Mouse (Mus musculus) naive thymus-derived CD4-positive, alpha-beta T cell, adult 2 months (primary cell): ENCODE data around the gene Mettl8.

Experiments
- DNase-seq: peaks from one replicate; pipeline ENCODE4 v3.0.0-alpha.2; 2011; ENCODE audit warnings: low read depth

The Mettl8 gene

DNA sequence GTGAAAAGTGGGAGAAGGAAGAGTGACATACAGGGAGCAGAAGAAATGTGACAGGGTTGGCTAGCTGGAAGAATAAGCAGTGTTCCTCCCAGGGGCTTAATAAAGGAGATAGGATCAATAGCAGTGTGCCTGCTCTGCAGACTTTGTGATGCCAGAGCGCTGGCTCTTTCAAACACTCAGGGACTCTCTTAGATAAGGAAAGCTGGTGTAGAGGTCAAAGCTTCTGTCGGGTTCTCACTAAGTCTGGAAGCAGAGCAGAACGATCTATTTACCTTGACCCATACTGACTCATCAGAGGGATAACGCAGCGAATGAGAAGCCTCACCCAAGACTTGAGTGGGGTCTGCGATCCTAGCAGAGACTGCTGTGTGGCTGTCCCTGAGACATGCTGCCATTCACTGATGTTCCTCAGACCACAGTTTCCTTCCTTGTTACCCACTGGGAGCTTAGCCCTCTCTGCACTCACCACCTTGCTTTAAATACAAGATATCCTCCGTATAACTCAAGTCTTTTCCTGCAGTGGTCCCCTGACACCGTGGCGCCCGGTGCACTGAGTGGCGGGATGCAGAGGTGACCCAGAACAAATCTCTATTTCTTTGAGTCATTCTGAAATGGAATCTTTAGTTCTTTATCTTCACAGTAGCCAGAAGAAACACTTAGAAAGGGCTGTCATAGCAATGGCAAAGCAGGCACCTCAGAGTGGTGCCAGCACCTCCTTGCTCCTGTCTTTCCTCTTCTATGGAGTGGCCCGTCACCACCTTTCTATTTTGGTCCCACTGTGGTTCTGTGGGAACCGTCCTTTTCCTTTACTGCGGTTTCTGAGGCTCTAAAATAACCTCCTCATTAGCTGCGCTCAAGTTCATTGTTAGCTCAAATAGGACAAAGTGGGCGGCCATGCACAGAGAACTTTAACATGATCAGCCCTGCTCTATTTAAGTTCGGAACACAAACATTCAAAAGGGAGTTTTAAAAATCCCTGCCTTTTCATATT lies 65.9 kb downstream of the Mettl8 start:
- DNase-seq, result no peak

DNA sequence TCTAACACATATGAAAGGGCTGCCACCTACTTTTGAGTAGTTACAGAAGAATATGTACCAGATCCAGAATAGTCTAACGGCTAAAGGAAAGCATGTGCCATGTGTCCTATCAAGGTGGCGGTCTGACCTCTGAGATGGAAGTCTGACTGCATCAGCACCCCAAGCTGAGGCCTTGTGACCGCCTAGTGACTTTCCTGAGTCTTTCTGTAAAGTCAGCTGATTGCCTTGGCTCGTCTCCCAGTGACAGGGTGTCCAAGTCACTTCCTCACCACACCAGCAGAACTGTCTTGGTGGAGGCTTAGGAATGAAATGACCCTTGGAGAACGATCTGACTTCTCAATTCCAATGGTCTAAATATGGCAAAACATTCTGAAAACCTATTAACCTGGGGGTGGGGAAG lies 77.1 kb downstream of the Mettl8 start:
- no peak for DNase-seq

DNA sequence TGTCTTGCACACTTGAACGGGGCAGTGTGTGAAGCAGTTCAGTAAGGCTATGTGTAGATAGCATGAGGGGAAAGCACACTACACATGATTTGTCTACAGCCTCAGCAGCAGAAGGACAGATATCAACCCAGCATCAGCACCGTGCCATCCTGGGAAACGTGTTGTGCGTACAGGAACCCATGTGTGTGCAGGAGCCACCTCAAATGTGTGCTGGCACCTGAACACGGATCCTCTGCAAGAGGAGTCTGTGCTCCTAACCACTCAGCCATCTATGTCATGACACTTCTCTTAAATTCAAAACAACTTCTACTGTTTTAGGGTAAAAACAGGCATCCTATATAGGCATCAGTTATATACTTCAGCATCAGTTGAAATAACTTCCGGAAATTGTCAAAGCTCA lies 80.6 kb downstream of the Mettl8 start:
- DNase-seq, result no peak

DNA sequence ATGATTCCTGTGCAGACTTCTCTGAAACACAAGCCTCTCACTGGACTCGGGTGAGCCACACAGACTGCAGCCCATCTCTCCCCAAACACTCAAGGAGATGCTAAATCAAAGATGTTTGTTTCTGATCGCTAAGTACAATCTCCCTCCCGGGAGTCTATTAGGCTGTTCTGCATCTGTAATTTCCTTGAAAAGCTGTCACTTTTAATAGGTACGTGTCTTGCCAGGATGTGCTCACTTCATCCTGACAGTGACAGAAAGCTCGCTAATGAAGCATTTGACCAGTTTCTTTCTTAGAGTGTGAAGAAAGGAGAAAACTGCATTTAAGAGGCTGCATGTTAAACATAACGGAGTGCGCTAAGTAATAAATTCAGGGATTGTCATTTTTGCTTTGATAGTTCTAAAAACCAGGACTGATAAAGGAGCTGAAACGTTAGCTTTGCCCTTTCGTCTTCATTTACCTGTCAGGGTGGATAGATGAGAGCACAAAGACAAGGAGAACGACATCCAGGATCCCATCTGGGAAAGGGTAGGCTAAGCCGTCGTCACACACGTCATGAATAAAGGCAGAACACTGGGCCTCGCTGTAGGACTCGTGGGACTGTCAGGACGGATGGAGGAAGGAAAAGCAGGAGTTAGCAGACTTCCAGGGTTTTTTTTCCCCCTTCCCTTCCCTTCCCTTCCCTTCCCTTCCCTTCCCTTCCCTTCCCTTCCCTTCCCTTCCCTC lies 82.4 kb downstream of the Mettl8 start:
- no peak for DNase-seq

DNA sequence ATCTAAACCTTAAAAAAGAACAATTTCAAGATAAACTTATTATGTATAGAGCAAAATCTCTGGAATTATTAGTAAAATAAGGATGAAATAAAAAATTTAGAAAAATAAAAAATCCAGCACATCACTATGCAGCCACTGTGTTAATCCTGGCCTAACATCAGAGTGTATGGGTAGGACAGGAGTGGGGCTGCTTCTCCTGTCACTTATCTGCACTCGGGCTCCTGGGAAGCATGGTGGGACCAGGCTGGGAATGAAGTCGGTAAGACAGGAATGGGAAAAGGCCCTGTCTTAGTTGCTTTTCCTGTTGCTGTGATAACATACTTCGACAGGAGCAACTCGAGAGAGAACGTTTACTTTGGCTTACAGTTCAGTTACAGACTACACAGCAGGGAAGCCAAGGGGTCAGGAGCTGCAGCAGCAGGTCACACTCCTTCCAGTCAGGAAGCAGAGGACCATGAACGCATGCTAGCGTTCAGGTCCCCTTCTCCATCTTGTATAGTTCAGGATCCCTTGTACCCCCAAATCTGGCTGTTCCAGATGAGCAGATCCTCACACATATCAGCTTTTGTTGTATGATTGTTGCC lies 85.1 kb downstream of the Mettl8 start:
- no peak for DNase-seq

DNA sequence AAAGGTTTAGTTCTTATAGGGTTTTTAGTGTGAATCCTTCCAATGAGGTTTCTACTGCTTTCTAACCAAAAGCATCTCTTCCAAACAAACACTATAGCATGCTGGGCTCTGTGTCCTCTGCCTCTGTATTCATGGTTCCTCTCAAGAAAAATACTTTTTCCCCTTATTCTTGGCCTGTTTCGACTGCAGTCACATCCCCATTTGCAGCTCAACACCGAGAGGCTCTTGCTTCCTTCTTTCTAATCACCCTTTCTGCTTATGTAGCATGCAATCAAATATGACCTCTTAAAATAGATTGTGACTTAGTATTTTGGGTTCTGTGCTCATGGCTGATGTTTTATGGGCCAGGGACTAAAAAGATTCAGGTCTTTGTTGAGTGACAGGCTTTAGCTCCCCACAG lies 87.1 kb downstream of the Mettl8 start:
- no peak for DNase-seq

DNA sequence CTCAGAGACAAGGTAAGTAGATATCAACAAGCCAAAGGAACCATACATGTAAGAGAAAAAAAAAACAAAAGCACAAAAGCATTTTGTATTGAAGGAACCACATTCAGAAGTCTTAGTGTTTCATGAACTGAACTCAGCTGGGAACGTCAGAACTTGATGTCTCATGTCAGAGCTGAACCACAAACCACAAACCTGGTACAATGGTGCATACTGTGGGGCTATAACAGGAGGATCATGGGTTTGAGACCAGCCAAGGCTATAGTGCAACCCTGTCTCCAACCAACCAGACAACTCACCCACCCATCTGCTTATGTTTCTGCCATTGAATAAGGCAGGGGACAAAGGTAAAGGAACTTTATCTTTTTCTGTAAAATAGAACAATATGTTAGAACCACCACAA lies 88.2 kb downstream of the Mettl8 start:
- no peak for DNase-seq

DNA sequence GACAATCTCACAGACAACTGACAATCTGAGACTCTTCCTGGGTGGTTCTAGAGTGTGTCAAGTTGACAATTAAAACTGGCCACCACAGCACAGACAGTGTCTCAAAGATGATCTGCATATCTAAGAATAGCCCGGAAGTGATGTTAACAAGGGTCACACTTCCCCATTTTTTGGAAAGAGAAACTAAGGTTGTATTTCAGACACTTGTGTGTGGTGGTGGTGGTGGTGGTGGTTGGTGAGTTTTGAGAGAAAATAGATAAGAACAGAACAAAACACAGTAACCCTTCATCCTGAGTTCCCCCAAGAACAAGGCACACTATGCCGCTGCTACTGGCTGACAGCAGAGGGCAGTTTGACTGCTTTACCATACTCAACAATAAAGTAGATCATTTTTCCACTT lies 90.6 kb downstream of the Mettl8 start:
- DNase-seq, result no peak

DNA sequence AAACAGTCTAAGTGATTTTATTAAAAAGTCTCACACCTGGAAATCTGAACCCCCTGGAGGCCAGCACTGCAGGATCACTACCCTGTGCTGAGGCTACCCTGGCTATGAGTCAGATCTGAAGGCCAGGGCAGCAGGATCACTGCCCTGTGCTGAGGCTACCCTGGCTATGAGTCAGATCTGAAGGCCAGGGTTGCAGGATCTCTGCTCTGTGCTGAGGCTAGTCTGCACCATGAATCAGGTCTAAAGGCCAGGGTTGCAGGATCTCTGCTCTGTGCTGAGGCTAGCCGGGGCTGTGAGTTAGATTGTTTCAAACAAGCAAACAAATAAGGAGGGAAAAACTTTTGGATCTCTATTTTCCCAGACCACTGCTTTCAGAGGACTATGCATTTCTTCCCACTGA lies 92.5 kb downstream of the Mettl8 start:
- DNase-seq, result no peak

DNA sequence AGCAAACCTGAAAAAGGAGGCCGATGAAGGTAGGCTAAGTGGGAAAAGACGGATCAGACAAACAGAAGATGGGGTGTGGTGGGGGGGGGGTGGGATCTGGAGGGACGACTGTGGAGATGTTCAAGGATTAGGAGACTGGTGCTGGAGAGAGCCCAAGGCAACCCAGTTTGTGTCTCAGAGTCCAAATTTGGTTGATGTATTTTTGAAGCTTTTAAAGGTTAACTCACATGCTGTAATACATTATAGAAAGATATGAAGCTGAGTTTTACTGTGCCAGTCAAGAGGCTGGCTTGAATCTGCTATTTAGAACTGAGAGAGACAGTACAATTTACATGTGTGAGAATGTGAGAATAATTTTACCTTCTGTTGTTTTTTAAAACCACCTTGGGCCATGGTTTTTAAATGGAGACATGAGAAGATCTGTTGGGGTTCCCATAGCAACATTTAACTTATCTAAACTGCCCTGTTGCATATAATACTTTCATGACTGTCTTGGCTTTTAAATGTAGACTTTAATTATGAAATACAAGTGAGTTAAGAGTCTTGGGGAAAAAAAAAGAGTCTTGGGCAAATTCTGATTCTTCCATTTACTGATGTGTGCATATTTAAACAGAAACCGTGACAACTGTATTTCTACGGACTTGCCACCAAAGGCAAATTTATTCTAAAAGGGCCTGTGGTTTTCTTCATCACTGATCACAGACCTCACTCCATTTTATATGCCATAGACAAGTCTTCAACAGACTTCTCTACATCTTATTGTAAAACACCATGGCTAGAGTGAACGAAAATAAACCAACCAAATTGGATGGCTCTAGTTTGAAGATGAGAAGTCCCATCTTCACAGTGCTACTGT lies 94.1 kb downstream of the Mettl8 start:
- no peak for DNase-seq

DNA sequence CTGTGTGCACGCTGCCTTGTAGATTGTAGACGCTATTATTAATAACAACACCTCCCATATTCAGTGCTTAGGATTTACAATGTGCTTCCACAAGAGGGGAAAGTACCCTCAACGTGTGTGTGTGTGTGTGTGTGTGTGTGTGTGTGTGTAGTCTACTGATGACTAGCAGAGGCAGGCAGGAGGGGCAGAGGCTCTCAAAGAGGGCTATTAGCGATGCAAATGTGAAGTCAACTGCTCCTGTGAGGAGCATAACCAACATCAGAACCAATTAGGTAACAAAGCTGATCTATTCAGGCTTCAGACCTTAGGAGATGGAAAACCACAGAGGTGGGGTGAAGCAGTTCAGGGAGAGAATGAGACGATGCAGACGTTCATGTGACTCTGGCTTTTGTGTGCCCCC lies 95.3 kb downstream of the Mettl8 start:
- no peak for DNase-seq

DNA sequence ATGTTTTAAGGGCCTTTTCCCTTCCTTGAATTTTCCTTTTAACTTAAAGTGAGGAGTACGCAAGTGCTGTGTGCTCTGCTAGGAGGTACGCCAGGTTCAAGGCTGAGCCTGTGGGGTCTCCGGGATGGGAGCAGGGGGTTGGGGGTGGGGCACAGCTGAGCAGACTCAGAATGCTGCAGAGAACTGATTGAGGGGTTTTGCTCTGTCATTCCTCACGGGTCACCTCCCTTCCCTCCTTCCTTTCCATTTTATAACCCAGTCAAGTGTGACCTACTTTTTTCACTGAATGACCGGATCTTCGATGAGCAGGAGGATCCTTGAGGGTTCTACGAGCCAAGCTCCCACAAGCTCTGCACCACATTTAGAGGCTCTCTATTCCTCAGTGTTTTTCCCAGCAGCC lies 96.0 kb downstream of the Mettl8 start:
- DNase-seq, result no peak

DNA sequence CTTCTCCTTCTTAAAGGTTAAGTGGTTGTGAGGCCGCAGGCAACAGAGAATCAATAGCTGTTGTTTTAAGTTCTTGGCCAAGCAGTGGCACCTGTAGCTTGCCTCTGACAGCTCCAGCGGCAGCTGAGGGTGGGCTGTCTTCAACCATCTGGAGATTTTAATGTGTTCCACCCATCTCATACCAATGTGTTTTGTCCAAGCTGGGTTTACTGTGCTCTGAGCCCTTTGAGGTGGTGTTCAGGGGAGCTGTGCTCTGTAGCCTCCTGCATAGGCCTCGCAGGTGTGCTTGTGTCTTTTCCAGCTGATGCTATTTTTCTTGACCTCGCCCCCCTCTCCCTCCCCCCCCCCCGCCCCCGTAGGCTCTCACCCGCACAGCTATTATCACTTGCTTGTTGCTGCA lies 96.8 kb downstream of the Mettl8 start:
- no peak for DNase-seq

DNA sequence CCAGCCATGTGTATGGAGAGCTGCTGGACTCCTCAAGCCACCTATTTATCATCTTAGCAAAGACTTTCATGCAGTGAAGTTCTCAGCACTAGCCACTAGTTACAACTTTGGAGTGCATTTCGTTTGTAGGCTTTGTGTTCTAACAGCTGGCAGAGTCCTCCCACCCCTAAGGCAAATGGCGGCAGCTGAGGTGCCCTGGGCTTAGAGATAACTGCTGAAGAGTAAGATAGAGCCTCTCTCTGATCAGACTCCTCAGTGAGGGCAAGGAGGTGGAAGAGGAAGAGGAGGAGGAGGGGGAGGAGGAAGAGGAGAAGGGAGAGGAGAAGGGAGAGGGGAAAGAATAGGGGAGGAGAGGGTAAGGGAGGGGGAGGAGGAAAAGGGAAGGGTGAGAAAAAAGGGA lies 101.8 kb downstream of the Mettl8 start:
- DNase-seq, result no peak

DNA sequence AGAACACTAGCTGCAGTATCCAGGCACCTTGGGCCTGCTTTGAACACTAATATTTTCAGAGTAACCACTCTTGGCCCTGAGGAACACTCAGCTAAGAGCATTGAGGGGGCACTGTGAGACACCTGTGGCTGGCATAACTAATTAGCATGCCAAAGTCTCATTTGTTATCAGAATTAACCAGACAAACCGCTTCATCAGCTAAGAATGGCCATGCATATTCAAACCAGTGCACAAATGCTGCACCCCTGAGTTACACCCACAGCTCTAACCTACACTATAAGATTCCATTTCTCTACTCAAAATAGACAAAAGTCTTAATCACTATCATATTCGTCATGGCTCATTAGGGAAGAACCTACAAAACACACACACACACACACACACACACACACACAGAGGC lies 103.4 kb downstream of the Mettl8 start:
- DNase-seq, result no peak

DNA sequence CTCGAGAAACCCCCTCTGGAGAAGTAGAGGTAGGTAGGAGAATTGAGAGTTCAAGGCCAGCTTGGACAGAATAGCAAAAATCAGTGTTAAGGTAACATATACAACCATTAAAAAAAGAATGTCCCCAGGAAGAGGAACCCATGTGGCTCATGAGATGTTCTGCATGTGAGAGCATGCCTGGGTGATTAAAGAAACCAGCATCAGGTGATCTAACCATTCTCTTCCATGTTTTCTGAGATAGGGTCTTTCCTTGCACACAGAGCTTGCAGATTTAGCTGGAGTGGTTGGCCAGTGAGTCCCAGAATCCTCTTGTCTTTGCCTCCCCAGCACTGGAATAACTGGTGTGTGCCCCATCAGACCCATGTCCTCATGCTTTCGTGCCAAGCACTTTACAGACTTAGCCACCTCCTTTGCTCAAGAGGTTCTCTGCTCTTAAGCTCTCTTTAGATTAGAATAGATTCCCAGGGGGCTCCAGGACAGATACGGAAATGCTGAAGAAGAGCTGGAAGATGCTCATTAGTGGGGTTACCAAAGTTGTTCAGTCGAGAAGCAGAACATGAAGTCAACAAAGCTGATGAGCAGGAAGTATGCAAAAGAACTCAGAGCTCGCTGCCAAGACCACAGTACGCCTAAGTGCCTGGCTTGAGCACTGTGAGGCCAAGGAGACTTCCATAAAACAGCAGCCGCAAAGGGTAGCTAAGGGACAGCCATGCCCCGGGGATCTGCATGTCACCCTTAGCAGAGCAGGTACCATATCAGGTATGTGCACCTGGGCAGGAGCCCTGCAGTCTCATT lies 110.7 kb downstream of the Mettl8 start:
- no peak for DNase-seq

DNA sequence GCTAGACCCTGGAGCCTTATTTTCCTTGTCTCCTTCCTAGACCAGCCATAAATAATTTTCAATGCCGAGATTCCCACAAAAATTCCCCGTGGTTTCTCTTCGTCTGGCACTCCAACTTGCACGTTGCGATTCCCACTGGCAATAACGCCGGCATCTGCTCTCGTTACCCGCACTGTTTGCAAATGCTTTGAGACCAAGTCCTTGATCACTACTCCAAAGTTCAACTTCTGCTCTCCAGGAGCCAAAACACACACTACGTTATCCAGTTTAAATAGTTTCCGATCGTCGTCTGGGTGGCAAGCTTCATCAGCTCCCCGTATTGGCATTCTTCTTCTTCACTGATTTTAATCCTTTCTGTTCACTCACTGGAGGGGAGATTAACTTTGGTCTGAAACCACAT lies 114.6 kb downstream of the Mettl8 start:
- no peak for DNase-seq

DNA sequence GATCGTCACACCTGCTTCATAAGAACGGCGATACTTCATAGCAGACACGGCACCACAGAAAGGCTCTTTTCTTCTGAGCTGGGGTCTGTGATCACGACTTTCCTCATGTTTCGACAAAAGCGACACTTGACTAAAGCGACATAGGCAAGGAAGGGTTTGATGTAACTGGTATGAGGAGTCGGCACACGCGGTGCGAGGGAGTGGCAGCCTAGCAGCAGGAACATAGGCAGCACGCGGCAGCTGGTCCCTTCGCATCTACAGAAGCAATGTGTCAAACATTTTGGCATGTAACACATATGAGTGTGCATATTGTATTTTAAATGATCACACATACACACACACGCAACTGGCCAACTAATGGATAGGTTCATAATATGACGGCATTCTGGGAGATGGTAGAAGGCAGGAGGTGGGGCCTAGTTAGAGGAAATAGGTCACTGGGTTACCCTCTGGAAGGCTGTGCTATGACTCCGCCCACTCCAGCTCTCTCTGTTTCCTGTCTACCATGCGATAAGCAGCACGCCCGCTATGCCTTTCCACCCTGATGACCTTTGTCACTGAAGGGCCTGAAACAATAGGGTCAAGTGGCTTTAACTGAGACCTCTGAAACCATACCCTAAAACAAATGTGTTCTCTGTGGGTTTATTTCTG lies 116.4 kb downstream of the Mettl8 start:
- peak; percentile 77 for DNase-seq

DNA sequence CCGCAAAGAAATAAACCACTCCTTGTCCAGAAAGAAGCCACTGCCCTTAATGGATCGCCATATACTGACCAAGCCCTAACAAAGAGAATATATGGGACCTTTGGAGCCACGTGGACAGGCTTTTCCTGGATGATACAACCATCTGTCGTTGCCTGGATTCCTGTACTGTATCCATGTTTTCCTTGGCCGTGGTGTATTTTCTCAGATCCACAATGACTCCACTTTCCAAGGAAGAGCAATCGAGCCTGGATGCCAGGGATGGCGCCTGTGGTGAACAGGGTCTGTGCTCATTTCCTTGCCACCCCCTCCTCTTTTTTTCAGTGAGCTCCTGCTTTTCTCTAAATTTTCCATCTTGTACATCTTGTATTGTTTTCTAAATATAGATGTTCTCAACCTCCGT lies 120.6 kb downstream of the Mettl8 start:
- DNase-seq, result no peak

DNA sequence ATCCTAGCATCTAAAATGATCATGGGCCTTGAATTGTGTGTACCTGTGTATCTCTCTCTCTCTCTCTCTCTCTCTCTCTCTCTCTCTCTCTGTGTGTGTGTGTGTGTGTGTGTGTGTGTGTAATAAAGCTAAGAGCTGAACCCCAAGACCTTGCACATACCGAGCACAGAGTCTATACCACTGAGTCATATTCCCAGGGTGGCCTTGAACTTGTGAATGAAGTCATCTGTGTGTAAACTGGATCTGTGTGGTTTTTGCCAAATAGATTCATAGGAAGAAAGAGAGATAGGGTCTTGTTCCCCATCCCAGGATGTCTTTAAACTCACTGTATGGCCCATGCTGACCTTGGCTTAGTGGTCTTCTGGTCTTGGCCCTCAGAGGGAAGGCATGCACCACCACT lies 121.9 kb downstream of the Mettl8 start:
- no peak for DNase-seq

DNA sequence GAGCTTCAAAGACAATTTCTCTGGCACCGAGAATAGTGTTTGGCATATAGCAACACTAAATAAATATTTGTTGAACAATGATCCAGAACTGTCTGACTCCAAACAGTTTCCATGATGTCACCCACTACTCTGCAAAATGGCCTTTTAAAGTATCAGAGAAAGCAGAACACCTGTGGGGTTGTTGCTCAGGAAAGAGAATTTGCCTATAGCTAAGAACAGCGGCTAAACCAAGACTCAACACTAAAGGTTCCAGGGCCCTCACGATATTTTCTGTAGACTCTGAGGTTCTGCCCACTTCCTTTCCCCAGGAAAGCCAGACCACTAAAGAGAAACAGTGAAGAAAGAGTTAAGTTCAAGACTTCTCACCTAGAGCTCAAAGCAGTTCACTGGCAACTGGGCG lies 122.4 kb downstream of the Mettl8 start:
- peak; percentile 52 for DNase-seq
